Mouse (Mus musculus) frontal cortex, postnatal 10 days (tissue): ENCODE measurements at regions not wholly inside any gene's neighbourhood (a gene's known extent, or its start where the extent isn't known, plus 50 kb on each side); places are given as distances from the start of the nearest gene placed in this dataset.
A peak's percentile ranks its signal among the peaks of the same experiment; 100 is the strongest.

Experiments used
- DNase-seq, 2 experiments: peaks; one replicate each; pipeline ENCODE4 v3.0.0; 2022; ENCODE audit warnings: low spot score in 2 of 2, mixed read lengths in 1 of 2

- DNase-seq = no peak
Observed at GRCm38 (mm10) chr3:79996803-79997202, 112.5 kb downstream of the Fam198b start.

- DNase-seq = no peak
Observed at GRCm38 (mm10) chr3:80002335-80002734, 118.0 kb downstream of the Fam198b start.

GRCm38 (mm10) chr3:80003300-80004090, 119.2 kb downstream of the Fam198b start:
- DNase-seq = no peak

- no peak for DNase-seq
Observed at GRCm38 (mm10) chr3:80004556-80004955, 120.2 kb downstream of the Fam198b start.

- no peak for DNase-seq
Observed at GRCm38 (mm10) chr3:80004966-80005365, 120.6 kb downstream of the Fam198b start.

- DNase-seq = no peak
Observed at GRCm38 (mm10) chr3:80005371-80005770, 121.0 kb downstream of the Fam198b start.

- DNase-seq = no peak
Observed at GRCm38 (mm10) chr3:80006263-80006662, 121.9 kb downstream of the Fam198b start.

- no peak for DNase-seq
Observed at GRCm38 (mm10) chr3:80007006-80007405, 122.7 kb downstream of the Fam198b start.

GRCm38 (mm10) chr3:80009275-80009674, 124.9 kb downstream of the Fam198b start:
- DNase-seq = no peak

- no peak for DNase-seq
Observed at GRCm38 (mm10) chr3:80025795-80026194, 141.5 kb downstream of the Fam198b start.

GRCm38 (mm10) chr3:80033071-80033470, 148.7 kb downstream of the Fam198b start:
- peak in 1 of 2 experiments; percentile 34 for DNase-seq

GRCm38 (mm10) chr3:80038553-80039129, 154.3 kb downstream of the Fam198b start:
- no peak for DNase-seq

GRCm38 (mm10) chr3:80042756-80043484, 158.6 kb downstream of the Fam198b start:
- DNase-seq = no peak

- DNase-seq = no peak
Observed at GRCm38 (mm10) chr3:80049495-80050225, 165.3 kb downstream of the Fam198b start.

- DNase-seq = no peak
Observed at GRCm38 (mm10) chr3:80050920-80051319, 166.6 kb downstream of the Fam198b start.

GRCm38 (mm10) chr3:80051963-80052362, 167.6 kb downstream of the Fam198b start:
- no peak for DNase-seq

- no peak for DNase-seq
Observed at GRCm38 (mm10) chr3:80052879-80053278, 168.5 kb downstream of the Fam198b start.

GRCm38 (mm10) chr3:80053435-80053834, 169.1 kb downstream of the Fam198b start:
- DNase-seq = no peak

- no peak for DNase-seq
Observed at GRCm38 (mm10) chr3:80056636-80057350, 172.5 kb downstream of the Fam198b start.

GRCm38 (mm10) chr3:80058722-80059121, 174.4 kb downstream of the Fam198b start:
- peak in 1 of 2 experiments; percentile 38 for DNase-seq

- DNase-seq = no peak
Observed at GRCm38 (mm10) chr3:80070726-80071125, 186.4 kb downstream of the Fam198b start.
